Mouse (Mus musculus) spleen, adult 12 weeks (tissue): ENCODE results near the gene Dnmt3a.
A peak's percentile ranks its signal among the peaks of the same experiment; 100 is the strongest.
"Not testable (repeated sequence)": the region's sequence is repeated elsewhere in the genome, so short reads cannot be mapped to it uniquely, and the experiment has no call there.

ENCODE experiments used
- DNase-seq: peaks from one replicate; pipeline ENCODE4 v3.0.0; 2022; ENCODE audit warnings: low spot score

The Dnmt3a gene

DNA sequence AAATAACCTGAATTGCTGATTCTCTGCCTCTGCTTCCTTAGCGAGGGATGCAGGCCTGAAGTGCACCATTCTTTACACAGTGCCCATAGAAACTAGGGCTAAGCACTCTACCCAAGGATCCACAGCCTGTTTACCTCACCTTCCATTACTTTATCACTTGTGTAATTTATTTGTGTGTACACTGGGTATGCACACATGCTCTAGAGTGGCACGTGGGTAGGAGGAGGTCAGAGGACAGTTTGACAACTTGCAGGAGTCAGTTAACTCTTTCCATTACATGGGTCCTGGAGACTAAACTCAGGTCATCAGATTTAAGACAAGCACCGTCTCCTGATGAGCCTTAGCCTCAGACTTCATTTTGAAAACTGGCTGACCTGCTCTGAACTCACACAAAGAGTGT, 112.8 kb downstream of the Dnmt3a start:
- DNase-seq: no peak

DNA sequence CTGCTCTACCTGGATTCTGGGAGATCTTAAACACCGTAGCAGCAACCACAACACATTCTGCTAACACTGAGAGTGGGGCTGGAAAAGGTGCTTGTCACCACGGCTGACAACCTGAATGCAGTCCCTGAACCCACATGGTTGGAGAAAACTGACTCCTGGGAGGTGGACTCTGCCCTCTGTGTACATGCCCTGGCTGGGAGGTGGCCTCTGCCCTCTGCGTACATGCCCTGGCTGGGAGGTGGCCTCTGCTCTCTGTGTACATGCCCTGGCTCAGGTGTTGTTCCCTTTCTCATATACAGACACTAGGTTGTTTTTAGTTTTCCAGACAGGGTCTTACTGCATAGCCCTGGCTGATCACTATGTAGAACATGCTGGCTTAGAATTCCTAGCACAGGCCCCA, 113.6 kb downstream of the Dnmt3a start:
- DNase-seq: no peak

DNA sequence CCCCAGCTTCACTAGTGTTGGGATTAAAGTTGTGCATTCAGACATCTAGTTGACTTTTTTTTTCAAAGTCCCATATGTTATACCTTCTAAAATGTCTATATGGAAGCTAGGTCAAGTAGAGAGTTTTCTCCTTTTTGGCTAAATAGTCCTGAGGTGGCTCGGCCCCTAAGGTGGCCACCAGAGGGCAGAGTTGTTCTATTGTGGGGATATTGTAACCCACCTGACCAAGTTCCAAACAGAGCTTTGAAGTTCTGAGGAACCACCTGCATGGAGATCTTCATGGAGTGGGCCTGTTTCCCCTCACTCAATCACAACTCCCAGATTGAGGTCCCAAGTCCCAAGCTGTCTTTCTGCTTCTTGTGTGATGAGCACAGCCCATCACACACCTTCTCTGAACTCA, 120.3 kb downstream of the Dnmt3a start:
- no peak for DNase-seq

DNA sequence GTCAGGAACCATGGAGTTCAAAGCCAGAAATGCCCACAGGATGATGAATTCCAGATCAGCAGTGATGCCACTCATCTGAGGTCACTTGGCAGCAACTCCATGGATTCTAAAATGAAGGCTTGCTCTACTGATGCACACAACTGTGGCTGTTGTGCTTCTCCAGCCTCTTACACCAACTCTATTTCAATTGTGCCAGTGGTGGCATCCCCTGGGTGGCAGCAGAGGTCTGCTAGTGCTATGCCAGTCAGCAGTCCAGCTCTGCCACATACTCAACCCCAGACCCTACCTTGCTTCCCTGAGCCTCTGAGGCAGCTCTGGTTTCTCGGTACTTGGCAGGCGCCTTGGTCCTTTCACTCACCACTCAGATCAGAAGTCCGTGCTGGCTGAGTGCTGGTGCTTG, 123.0 kb downstream of the Dnmt3a start:
- DNase-seq: no peak

DNA sequence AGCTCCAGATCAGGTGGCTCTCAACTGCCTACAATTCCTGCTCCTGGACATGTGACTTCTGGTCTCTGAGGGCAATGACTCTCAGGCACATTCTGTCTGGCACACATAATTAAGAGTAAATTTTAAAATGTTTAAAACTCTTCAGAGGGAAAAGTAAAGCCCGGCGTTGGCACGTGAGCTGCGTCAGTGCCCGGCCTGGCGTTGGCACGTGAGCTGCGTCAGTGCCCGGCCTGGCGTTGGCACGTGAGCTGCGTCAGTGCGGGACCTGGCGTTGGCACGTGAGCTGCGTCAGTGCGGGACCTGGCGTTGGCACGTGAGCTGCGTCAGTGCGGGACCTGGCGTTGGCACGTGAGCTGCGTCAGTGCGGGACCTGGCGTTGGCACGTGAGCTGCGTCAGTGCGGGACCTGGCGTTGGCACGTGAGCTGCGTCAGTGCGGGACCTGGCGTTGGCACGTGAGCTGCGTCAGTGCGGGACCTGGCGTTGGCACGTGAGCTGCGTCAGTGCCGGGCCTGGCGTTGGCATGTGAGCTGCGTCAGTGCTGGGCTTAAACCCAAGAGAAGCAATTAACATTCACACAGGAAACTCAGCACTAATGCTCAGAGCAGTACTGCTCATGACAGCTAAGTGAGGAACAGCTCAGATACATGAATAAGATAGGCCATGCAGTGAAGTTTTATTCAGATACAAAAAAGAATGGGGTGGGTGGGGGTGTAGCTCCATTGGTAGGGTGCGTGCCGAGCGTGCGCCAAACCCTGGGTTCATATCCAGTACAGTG, 124.5 kb downstream of the Dnmt3a start:
- DNase-seq: not testable (repeated sequence)

DNA sequence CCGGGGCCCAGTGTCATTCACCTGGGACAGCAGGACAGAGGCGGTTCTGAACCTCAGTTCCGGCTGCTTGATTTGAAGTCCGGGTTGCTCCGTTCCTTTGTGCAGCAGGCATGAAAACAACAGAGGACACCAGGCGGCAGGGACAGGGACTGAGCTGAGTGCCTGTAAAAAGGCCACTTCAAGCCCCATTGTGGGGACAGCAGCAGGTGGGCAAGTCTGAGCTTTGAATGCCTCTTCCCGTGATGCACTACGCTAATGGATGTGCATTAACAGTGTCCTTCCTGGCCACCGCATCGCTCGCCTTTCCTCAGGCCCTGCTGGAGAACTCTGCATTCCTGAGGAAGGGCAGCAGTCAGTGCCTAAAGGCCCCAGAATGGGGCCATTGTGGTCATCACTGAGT, 136.2 kb downstream of the Dnmt3a start:
- DNase-seq: no peak

DNA sequence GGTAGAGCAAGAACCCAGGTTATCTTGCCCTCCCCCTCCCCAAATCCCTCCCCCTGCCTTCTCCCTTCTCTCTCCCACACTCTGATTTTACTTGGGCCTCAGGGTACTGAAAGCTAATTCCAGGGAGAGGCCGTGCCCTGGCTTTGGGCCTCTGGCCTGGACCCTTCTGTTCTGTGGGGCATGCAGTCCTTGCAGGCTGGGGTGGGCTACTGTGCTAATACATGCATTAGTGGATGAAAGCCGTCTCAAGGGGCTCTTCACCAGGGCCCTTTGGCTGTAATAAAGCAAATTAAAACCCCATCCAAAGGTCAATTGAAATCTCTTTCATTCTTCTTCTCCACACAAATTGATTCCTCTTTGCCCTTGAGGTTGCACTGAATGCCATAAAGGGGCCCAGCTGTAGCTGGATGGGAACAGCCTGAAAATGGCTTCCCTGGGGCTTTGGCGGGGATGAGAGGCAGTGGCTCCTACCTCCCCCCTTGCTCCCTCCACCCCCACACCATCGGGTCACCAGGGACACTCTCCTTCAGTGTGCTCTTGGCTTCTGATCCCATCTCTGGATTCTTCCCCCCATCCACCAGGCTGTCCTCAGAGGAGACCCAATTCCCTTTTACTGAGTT, 138.8 kb downstream of the Dnmt3a start:
- no peak for DNase-seq

DNA sequence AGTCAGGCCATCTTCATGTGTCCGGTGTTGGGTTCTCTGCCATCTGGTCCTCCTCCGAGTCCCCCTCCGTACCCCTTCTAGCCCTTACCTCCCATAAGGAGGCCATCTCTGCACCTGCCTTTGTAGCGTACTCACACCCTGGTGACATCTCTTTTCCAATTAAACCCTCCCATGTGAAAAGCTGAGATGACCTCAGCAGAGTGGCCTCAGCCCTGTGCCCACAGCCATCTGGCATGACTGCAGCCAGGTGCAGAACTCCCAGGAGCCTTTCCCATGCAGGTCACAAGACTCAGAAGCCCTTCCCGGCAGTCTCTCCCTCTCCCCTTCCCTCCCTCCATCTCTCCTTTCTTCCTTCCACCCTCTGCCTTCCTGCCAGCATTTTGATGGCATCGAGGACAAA, 141.7 kb downstream of the Dnmt3a start:
- DNase-seq: no peak

DNA sequence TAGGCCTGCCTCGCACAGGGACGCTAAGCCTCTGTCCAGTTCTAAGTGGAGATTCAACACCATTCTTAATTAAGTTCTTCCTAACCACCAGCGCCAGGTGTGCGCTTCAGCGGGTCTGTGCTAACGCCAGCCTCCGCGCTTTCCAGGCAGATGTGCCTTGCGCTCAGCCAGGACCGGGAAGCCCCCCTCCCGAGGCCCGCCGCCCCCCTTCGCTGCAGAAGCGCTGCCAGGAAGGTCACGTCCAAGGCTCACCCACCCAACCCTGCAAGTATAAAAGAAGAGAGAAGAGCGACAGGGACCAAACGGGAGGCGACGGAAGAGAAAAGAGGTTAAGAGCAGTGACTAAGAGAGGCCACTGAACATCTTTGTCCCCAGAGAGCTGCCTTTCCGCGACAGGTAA, 148.8 kb downstream of the Dnmt3a start, which contains the start of gene Pomc:
Gene Pomc (plus strand): TSS at position 301 of the 400 bp plus-strand sequence.
- no peak for DNase-seq

DNA sequence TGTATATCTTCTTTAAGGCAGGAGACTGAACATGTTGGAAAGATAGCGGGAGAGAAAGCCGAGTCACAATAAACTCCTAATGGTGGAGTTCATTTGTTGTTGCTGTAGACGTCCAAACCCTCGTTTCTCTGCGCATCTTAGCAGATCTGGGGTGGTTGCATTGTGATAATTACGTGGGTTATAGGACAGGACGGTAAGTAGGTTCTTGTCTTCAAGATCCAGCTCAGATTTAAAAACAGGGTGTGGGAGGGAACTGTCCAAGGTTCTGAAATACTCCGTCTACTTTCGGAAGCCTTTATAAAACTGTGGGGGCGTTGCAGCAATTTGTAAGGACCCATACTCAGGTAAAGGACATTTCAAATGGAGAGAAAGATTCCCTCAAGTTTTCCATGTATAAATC, 149.6 kb downstream of the Dnmt3a start:
- DNase-seq: no peak

DNA sequence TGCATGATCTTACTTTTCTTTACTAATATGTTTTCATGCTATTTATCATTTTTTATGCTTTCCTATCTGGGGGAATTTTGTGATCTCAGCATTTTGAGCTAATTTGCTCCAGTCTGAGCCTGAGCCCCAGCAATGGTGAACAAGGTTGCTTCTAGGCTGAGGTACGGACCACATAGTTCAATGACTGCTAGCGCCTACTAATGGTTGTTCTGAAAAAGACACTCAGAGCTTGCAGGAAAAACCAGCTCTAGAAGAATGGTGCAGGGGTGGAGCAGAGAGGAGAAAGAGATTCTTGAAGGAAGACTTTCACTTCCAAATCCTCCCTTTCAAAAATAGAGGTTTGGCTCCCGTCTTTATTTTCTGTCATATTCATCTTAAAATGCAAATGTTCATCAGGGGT, 150.5 kb downstream of the Dnmt3a start:
- no peak for DNase-seq

DNA sequence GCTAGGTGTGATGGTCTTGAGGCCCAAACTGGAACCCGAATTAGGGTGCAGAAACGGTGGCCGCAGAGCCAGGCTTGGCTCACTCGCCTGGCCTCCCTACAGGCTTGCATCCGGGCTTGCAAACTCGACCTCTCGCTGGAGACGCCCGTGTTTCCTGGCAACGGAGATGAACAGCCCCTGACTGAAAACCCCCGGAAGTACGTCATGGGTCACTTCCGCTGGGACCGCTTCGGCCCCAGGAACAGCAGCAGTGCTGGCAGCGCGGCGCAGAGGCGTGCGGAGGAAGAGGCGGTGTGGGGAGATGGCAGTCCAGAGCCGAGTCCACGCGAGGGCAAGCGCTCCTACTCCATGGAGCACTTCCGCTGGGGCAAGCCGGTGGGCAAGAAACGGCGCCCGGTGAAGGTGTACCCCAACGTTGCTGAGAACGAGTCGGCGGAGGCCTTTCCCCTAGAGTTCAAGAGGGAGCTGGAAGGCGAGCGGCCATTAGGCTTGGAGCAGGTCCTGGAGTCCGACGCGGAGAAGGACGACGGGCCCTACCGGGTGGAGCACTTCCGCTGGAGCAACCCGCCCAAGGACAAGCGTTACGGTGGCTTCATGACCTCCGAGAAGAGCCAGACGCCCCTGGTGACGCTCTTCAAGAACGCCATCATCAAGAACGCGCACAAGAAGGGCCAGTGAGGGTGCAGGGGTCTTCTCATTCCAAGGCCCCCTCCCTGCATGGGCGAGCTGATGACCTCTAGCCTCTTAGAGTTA, 154.2 kb downstream of the Dnmt3a start:
- peak; percentile 61 for DNase-seq

DNA sequence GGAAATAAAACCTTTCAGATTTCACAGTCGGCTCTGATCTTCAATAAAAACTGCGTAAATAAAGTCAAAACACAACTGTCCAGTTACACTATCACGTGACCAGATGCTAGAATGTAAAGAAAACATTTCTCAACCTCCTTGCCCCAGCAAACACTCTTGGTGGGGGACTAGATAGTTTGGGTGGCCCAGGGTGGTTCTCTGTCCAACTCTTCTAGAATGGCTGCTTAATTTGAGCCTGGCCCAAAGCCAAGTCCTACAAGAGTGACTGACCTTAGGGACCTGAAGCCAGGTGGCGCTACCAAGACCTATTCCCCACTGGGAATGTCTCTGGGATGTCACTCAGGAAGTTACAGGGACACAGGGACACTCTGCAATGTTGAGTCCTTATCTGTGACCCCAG, 154.7 kb downstream of the Dnmt3a start:
- no peak for DNase-seq
